Mouse (Mus musculus) heart, postnatal 0 days (tissue): Measurements from ENCODE around the gene Fbrs.

Experiments used
- CTCF ChIP-seq: IDR thresholded peaks from 2 replicates; pipeline ENCODE4 v1.5.1; 2016; ENCODE audit warnings: antibody characterized with exemption, control low read depth, low read depth
- EP300 ChIP-seq: IDR thresholded peaks from 2 replicates; pipeline ENCODE4 v1.6.1; 2016; ENCODE audit warnings: antibody characterized with exemption, low read depth

GRCm38 (mm10) chr7:127476855-127477254 is 2.1 kb upstream of the Fbrs start:
- TF ChIP-seq CTCF (no peak), EP300 (no peak)
